Mouse (Mus musculus): ENCODE measurements at regions not wholly inside any gene's neighbourhood (a gene's known extent, or its start where the extent isn't known, plus 50 kb on each side); places are given as distances from the start of the nearest gene placed in this dataset.
A peak's percentile ranks its signal among the peaks of the same experiment; 100 is the strongest.

DNA sequence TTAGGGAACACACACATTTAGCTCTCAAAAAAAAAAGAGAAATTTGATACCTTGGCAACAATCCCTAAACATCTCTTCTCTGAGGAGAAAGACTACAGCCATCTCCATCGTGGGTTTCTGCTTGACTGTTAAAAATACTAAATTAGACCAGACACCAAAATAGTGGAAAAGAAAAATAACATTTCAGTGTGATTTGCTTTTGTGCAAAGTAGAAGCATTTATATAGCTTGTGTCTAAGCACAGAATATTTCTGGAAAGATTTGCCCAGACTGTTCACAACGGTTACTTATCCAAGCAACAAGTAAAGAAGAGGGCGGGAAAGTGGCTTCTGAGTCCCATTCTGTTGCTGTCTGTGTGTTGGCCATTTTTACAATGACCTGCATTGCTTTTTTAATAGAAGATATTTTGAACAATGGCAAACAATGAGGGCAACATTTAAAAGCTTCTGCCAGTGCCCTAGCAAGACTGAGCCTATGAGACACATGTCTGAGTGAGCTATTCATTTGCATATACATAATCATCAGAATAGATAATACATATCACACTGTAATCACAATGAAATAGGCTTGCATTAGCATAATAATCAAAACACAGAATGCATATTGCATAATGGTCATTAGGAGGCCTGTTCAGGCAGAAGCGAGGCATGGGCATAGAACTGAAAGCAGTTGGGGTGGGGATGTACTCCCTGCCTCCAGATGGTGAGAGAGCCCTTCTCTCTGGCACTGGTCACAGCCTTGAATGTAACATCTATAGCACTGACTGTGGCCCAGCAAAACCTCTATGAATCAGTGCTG, 159.5 kb upstream of the Irf2bp2 start:
- 0 out of 2 replicates have a peak, but pooled peaks cover 5% of the 10 kb centered on the region for H3K4me1 ChIP-seq (ENCODE audit: control insufficient read depth, insufficient read depth, low read length)
- no peak for DNase-seq
- H3K27ac ChIP-seq (ENCODE audit: insufficient read depth, low read depth, low read length): no peak overlapping the region
- WGBS: 87% methylated on average over 4 of the region's 4 CpGs
- no peaks in the 10 kb centered on the region for H3K36me3 ChIP-seq (ENCODE audit: control insufficient read depth, insufficient read depth, low read length)
- TF ChIP-seq POLR2A (IDR thresholded peaks at IDR 0.05; ENCODE audit: low read depth, low read length): no peak
- no peak for TF ChIP-seq CTCF (conservative IDR thresholded peaks at IDR 0.05; ENCODE audit: insufficient read depth, insufficient read length, low read depth, low read length)
- no peaks in the 10 kb centered on the region for H3K27me3 ChIP-seq (replicated peaks; ENCODE audit: control insufficient read depth, insufficient read depth, low read length)
- H3K4me3 ChIP-seq (ENCODE audit: insufficient read depth, low read depth, low read length): no peak overlapping the region

DNA sequence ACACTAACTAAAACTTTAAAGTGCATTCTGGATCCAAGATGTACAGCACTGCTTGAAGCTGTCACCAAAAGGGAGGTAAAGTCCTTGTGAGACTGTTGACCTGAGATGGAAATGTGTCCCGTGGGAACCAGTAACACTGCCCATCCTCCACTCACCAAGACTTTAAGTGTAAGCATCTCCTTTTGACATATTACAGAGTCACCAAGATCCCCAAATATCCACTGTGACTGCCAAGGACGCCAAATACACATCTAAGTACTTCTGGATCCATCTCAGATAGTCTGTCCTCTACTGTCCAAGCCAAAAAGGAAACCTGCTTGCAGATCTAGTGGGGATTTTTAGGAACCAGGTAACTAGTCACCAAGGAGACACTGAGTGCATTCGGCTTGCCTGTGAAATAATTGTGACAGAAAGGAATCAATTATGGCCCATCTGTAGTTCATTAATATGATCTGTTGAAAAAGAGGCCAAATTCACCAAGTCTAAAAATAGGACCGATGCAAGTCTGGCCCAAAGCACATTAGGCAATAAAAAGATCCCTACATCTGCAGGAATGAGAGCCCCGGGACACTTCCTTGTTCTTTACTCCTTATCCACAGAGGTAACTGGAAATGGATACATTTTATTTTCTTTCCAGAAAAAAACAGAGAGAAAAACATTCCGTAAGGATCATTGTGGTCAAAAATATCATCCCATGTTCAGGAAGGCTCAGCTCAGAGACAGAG, 157.8 kb upstream of the Irf2bp2 start:
- TF ChIP-seq CTCF (conservative IDR thresholded peaks at IDR 0.05; ENCODE audit: insufficient read depth, insufficient read length, low read depth, low read length) (no peak), POLR2A (IDR thresholded peaks at IDR 0.05; ENCODE audit: low read depth, low read length) (no peak)
- DNase-seq: no peak
- H3K27me3 ChIP-seq (replicated peaks; ENCODE audit: control insufficient read depth, insufficient read depth, low read length): no peaks in the 10 kb centered on the region
- no peaks in the 10 kb centered on the region for H3K36me3 ChIP-seq (ENCODE audit: control insufficient read depth, insufficient read depth, low read length)
- WGBS: 59% methylated on average over 6 of the region's 6 CpGs
- no peak overlapping the region for H3K27ac ChIP-seq (ENCODE audit: insufficient read depth, low read depth, low read length)
- no peaks in the 10 kb centered on the region for H3K4me1 ChIP-seq (ENCODE audit: control insufficient read depth, insufficient read depth, low read length)
- H3K4me3 ChIP-seq (ENCODE audit: insufficient read depth, low read depth, low read length): no peak overlapping the region

DNA sequence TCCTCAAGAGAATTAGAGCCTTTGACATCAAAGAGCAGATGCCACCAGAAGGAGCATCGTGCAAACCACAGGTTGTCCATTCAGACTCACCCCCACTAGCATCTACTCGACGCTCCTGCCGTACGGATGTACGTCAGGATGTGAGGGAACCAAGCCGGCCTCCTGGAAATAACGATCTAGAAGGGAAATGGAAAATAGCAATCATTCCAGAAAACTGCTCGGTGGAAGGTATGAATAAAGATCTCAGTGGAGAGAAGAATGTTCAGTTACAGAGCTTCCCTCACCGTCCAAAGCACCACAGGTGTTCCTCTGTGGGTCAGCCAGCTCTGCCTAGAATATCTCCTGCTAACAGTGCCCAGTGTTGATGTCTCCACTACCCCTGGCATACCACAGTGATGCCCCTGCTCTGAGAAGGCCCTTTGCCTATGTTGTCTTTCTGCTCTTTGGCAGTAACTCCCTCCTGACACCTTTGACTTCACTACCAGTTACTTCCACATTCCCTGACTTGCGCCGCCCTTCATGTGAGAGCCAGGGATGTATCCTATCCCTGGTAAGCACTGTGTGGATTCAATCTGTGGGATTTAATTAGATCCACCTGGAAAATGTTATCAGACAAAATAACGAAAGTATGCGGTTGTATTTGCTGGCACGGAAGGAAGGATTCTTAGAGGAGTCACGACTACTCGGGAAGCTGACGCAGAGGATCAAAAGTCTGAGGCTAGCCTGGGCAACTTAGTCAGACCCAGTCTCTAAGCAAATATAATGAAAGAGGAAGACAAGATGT, 152.4 kb upstream of the Irf2bp2 start:
- H3K4me3 ChIP-seq (ENCODE audit: insufficient read depth, low read depth, low read length): no peak overlapping the region
- no peak for TF ChIP-seq POLR2A (IDR thresholded peaks at IDR 0.05; ENCODE audit: low read depth, low read length)
- TF ChIP-seq CTCF (conservative IDR thresholded peaks at IDR 0.05; ENCODE audit: insufficient read depth, insufficient read length, low read depth, low read length): no peak
- no peak for DNase-seq
- no peaks in the 10 kb centered on the region for H3K27me3 ChIP-seq (replicated peaks; ENCODE audit: control insufficient read depth, insufficient read depth, low read length)
- no peak overlapping the region for H3K27ac ChIP-seq (ENCODE audit: insufficient read depth, low read depth, low read length)
- no peaks in the 10 kb centered on the region for H3K36me3 ChIP-seq (ENCODE audit: control insufficient read depth, insufficient read depth, low read length)
- peaks cover 9% of the 10 kb centered on the region for H3K4me1 ChIP-seq (ENCODE audit: control insufficient read depth, insufficient read depth, low read length)
- WGBS: 75% methylated on average over 18 of the region's 18 CpGs

DNA sequence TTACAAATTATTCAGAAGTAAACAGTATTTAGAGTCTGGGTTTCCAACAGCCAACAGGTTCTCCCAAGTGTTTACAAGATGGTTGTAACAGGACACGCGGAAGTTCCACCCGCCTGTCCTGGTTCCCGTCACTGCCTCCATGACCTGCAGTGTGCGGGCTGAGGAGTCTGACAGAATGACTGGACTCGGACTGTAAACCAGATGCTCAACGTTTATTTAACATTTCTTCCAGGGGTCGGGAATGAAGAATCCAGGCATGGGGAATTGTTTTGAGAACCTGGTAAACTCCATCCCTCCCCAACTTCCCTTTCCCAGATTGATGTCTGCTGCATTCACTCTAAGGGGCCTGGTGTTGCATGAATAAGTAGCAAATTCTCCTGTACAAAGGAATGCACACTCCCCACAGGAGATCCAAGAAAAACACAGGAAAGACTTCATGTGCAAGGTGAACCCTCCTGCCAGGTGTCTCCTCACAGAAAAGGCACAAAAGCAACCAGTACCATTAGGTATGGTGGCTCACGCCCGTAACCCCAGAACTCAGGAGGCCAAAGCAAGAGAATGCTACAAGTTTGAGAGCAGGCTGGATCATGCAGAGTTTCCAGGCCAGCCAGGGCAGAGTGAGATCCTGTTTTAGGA, 151.1 kb upstream of the Irf2bp2 start:
- H3K4me1 ChIP-seq (ENCODE audit: control insufficient read depth, insufficient read depth, low read length): peaks cover 13% of the 10 kb centered on the region
- H3K4me3 ChIP-seq (ENCODE audit: insufficient read depth, low read depth, low read length): no peak overlapping the region
- 63% methylated on average over 10 of the region's 10 CpGs for WGBS
- no peaks in the 10 kb centered on the region for H3K27me3 ChIP-seq (replicated peaks; ENCODE audit: control insufficient read depth, insufficient read depth, low read length)
- no peak for TF ChIP-seq CTCF (conservative IDR thresholded peaks at IDR 0.05; ENCODE audit: insufficient read depth, insufficient read length, low read depth, low read length)
- TF ChIP-seq POLR2A (IDR thresholded peaks at IDR 0.05; ENCODE audit: low read depth, low read length): no peak
- peak; percentile 29 for DNase-seq
- no peaks in the 10 kb centered on the region for H3K36me3 ChIP-seq (ENCODE audit: control insufficient read depth, insufficient read depth, low read length)
- peak overlapping the region; percentile 24; the same call in 1 of the 2 replicates for H3K27ac ChIP-seq (ENCODE audit: insufficient read depth, low read depth, low read length)

DNA sequence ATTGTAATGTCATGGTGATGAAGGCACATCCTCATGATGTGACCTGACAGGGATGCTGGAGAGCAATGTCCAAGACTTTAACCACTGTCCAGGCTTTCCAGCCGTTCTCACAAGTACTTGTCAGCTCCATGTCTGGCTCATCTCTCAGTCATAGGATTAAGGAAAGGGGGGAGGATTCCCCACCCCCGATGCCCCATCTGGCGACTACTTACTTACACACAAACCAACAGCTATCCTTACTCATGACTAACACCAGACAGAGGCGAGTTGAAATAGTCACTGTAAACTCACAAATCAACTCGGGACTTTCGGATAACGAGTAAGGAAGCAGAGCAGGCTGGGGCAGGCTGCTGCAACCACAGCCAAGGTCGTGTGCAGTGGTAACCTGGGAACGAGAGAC, 149.5 kb upstream of the Irf2bp2 start:
- TF ChIP-seq CTCF (conservative IDR thresholded peaks at IDR 0.05; ENCODE audit: insufficient read depth, insufficient read length, low read depth, low read length) (no peak), POLR2A (IDR thresholded peaks at IDR 0.05; ENCODE audit: low read depth, low read length) (no peak)
- H3K36me3 ChIP-seq (ENCODE audit: control insufficient read depth, insufficient read depth, low read length): no peaks in the 10 kb centered on the region
- H3K27ac ChIP-seq (ENCODE audit: insufficient read depth, low read depth, low read length): no peak overlapping the region
- 71% methylated on average over 9 of the region's 9 CpGs for WGBS
- peaks cover 13% of the 10 kb centered on the region for H3K4me1 ChIP-seq (ENCODE audit: control insufficient read depth, insufficient read depth, low read length)
- H3K4me3 ChIP-seq (ENCODE audit: insufficient read depth, low read depth, low read length): no peak overlapping the region
- no peak for DNase-seq
- H3K27me3 ChIP-seq (replicated peaks; ENCODE audit: control insufficient read depth, insufficient read depth, low read length): no peaks in the 10 kb centered on the region

DNA sequence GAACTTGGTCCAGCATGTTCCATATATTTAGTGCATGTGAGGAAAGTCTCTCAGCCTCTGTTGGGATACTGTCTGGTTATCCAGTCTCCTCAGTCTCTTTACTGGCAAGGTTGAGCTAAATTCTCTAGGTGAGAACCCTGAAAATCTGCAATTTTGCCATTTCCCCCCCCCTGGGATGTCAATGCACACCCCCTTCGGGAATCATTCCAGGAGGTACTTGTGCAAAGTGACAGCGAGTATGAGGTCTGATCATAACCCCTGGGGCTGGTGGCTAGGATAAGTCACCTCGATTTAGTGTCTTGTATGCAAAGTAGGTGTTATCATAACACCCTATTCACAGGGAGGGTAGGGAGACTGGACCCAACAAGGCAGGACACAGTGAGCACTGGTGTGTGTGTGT, 148.3 kb upstream of the Irf2bp2 start:
- 82% methylated on average over 3 of the region's 3 CpGs for WGBS
- H3K4me3 ChIP-seq (ENCODE audit: insufficient read depth, low read depth, low read length): no peak overlapping the region
- no peak for TF ChIP-seq POLR2A (IDR thresholded peaks at IDR 0.05; ENCODE audit: low read depth, low read length)
- TF ChIP-seq CTCF (conservative IDR thresholded peaks at IDR 0.05; ENCODE audit: insufficient read depth, insufficient read length, low read depth, low read length): no peak
- no peaks in the 10 kb centered on the region for H3K27me3 ChIP-seq (replicated peaks; ENCODE audit: control insufficient read depth, insufficient read depth, low read length)
- H3K36me3 ChIP-seq (ENCODE audit: control insufficient read depth, insufficient read depth, low read length): no peaks in the 10 kb centered on the region
- H3K4me1 ChIP-seq (ENCODE audit: control insufficient read depth, insufficient read depth, low read length): peaks cover 19% of the 10 kb centered on the region
- DNase-seq: no peak
- no peak overlapping the region for H3K27ac ChIP-seq (ENCODE audit: insufficient read depth, low read depth, low read length)

Measured in kidney, adult 2 months (tissue).